11 mouse cellular contexts compared by ENCODE assay signal in the genomic region with DNA sequence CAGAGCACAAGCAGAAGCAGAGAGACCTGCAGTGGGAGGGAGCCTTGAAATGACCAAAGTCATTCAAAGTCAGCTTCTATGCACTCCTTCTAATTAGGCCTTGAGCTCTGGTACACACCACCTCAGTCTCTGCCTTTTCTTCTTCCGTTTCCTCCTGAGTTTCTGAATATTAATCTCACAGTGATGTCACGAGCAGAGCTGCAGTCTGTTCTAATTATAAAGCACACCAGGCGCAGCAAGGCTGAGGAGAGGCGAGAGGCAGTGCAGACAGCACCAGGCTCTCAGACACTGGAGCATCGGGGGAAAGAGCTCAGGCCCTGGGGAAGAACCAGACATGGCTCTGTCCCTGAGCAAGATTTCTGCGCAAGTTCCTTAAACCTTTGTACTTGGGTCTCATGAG. TPM values are rescaled to one million over a fixed set of nuclear protein-coding genes. Genes with fewer than 3 reads are reported as not detected.
A peak's percentile ranks its signal among the peaks of the same experiment; 100 is the strongest.
DNase-seq lines count a peak whose midpoint lies in the region; ATAC-seq and TF ChIP-seq lines count a peak whose summit lies in the region.
"Had no signal": no experiment of that assay in that cellular context is flagged by ENCODE, and none has a peak within 500 bp of the region (broad histone marks: within the 10 kb centered on the region; RNA-seq: fewer than 3 reads in every experiment).

No protein-coding gene starts in this region.

- no peak overlapping the region for H3K4me2 ChIP-seq in forebrain, embryonic 11.5 days (ENCODE audit: low read depth, low read length, severe bottlenecking)
- no peak overlapping the region for H3K4me2 ChIP-seq in lung, embryonic 14.5 days
- H3K4me2 ChIP-seq in heart, postnatal 0 days (ENCODE audit: low read depth, low read length), result no peak overlapping the region
- no peak overlapping the region for H3K4me2 ChIP-seq in neural tube, embryonic 15.5 days

- H3K27ac ChIP-seq in forebrain, embryonic 10.5 days, result peak overlapping the region; percentile 40
- no peak overlapping the region for H3K27ac ChIP-seq in forebrain, embryonic 11.5 days (ENCODE audit: low read depth, low read length)
- H3K27ac ChIP-seq in lung, embryonic 14.5 days (ENCODE audit: low read depth), result peak overlapping the region; percentile 65; the same call in 1 of the 2 replicates
- peak overlapping the region; percentile 98 for H3K27ac ChIP-seq in heart, postnatal 0 days (ENCODE audit: low read depth)
- 0 out of 2 replicates have a peak overlapping the region, but pooled peaks have one; percentile 4 for H3K27ac ChIP-seq in neural tube, embryonic 15.5 days (replicated peaks)

- WGBS in forebrain, embryonic 10.5 days, result 58% methylated on average over 6 of the region's 6 CpGs
- WGBS in forebrain, embryonic 11.5 days, result 52% methylated on average over 6 of the region's 6 CpGs
- WGBS in lung, embryonic 14.5 days, result 59% methylated on average over 6 of the region's 6 CpGs
- 15% methylated on average over 6 of the region's 6 CpGs for WGBS in heart, postnatal 0 days
- 41% methylated on average over 6 of the region's 6 CpGs for WGBS in neural tube, embryonic 15.5 days

- H3K9me3 ChIP-seq in forebrain, embryonic 10.5 days, result no peaks in the 10 kb centered on the region
- H3K9me3 ChIP-seq in forebrain, embryonic 11.5 days (ENCODE audit: control insufficient read depth, low read length), result no peaks in the 10 kb centered on the region
- H3K9me3 ChIP-seq in lung, embryonic 14.5 days (ENCODE audit: low read depth, low read length), result no peaks in the 10 kb centered on the region
- no peaks in the 10 kb centered on the region for H3K9me3 ChIP-seq in heart, postnatal 0 days (replicated peaks; ENCODE audit: control insufficient read depth, low read length)
- no peaks in the 10 kb centered on the region for H3K9me3 ChIP-seq in neural tube, embryonic 15.5 days (replicated peaks)

- TF ChIP-seq CTCF in lung, embryonic 14.5 days (IDR thresholded peaks at IDR 0.05; ENCODE audit: low read depth), result no peak
- no peak for TF ChIP-seq CTCF in heart, postnatal 0 days (IDR thresholded peaks at IDR 0.05; ENCODE audit: low read depth)

- no peak overlapping the region; the same call in 1 of the 2 replicates for H3K9ac ChIP-seq in forebrain, embryonic 11.5 days (ENCODE audit: low read length)
- no peak overlapping the region for H3K9ac ChIP-seq in lung, embryonic 14.5 days
- peak overlapping the region; percentile 26 for H3K9ac ChIP-seq in heart, postnatal 0 days (replicated peaks; ENCODE audit: low read depth, low read length)
- no peak overlapping the region for H3K9ac ChIP-seq in neural tube, embryonic 15.5 days (replicated peaks)

- DNase-seq in forebrain, embryonic 10.5 days (ENCODE audit: extremely low spot score, low spot score), result no peak
- DNase-seq in forebrain, embryonic 11.5 days (ENCODE audit: low spot score), result no peak
- DNase-seq in lung, embryonic 14.5 days, result no peak
- DNase-seq in lung, postnatal 25 days (ENCODE audit: low spot score), result no peak
- DNase-seq in heart, postnatal 0 days (ENCODE audit: low spot score), result peak; percentile 79
- DNase-seq in layer of hippocampus, postnatal 10 days (ENCODE audit: low spot score in 2 of 2), result no peak
- DNase-seq in lung, postnatal 4 days, result no peak
- DNase-seq: cerebellum, adult 11-12 months; kidney, adult 8-10 months; thymus, postnatal 4 days had no signal

- H3K4me3 ChIP-seq in forebrain, embryonic 10.5 days, result no peak overlapping the region
- H3K4me3 ChIP-seq in forebrain, embryonic 11.5 days (ENCODE audit: low read depth, low read length), result no peak overlapping the region
- H3K4me3 ChIP-seq in lung, embryonic 14.5 days (ENCODE audit: low read depth, low read length), result no peak overlapping the region
- H3K4me3 ChIP-seq in heart, postnatal 0 days (ENCODE audit: low read depth, low read length), result no peak overlapping the region
- H3K4me3 ChIP-seq in neural tube, embryonic 15.5 days (replicated peaks), result no peak overlapping the region

- no peaks in the 10 kb centered on the region for H3K27me3 ChIP-seq in forebrain, embryonic 10.5 days (ENCODE audit: poor library complexity, severe bottlenecking)
- H3K27me3 ChIP-seq in forebrain, embryonic 11.5 days (ENCODE audit: control insufficient read depth, insufficient read depth, low read length), result no peaks in the 10 kb centered on the region
- no peaks in the 10 kb centered on the region for H3K27me3 ChIP-seq in lung, embryonic 14.5 days (ENCODE audit: insufficient read depth, low read length)
- H3K27me3 ChIP-seq in heart, postnatal 0 days (ENCODE audit: control insufficient read depth, insufficient read depth, low read length), result no peaks in the 10 kb centered on the region
- no peaks in the 10 kb centered on the region for H3K27me3 ChIP-seq in neural tube, embryonic 15.5 days (replicated peaks)

- peaks cover 83% of the 10 kb centered on the region for H3K4me1 ChIP-seq in forebrain, embryonic 10.5 days
- peaks cover 29% of the 10 kb centered on the region for H3K4me1 ChIP-seq in forebrain, embryonic 11.5 days (replicated peaks; ENCODE audit: control insufficient read depth, insufficient read depth, low read length)
- H3K4me1 ChIP-seq in lung, embryonic 14.5 days (ENCODE audit: insufficient read depth), result peaks cover 38% of the 10 kb centered on the region
- peaks cover 80% of the 10 kb centered on the region for H3K4me1 ChIP-seq in heart, postnatal 0 days (ENCODE audit: control insufficient read depth, insufficient read depth)
- H3K4me1 ChIP-seq in neural tube, embryonic 15.5 days, result peaks cover 52% of the 10 kb centered on the region

- H3K36me3 ChIP-seq in forebrain, embryonic 10.5 days (replicated peaks), result no peaks in the 10 kb centered on the region; the same call in 1 of the 2 replicates
- no peaks in the 10 kb centered on the region for H3K36me3 ChIP-seq in forebrain, embryonic 11.5 days (ENCODE audit: control insufficient read depth, insufficient read depth, low read length)
- no peaks in the 10 kb centered on the region for H3K36me3 ChIP-seq in lung, embryonic 14.5 days (ENCODE audit: insufficient read depth)
- no peaks in the 10 kb centered on the region for H3K36me3 ChIP-seq in heart, postnatal 0 days (replicated peaks; ENCODE audit: control insufficient read depth, insufficient read depth, low read length)
- H3K36me3 ChIP-seq in neural tube, embryonic 15.5 days, result no peaks in the 10 kb centered on the region

- no peak for TF ChIP-seq EP300 in heart, postnatal 0 days (IDR thresholded peaks at IDR 0.05; ENCODE audit: low read depth)

- no peak for ATAC-seq in forebrain, embryonic 11.5 days (replicated peaks; ENCODE audit: low FRiP score)
- no peak for ATAC-seq in lung, embryonic 14.5 days (ENCODE audit: insufficient read depth)
- peak; percentile 50 for ATAC-seq in heart, postnatal 0 days (ENCODE audit: insufficient read depth, low read depth)
- peak; percentile 43; the same call in 1 of the 2 replicates for ATAC-seq in neural tube, embryonic 15.5 days (ENCODE audit: low FRiP score)

RNA-seq across cellular contexts. Expression of gene Shb, which starts 23.8 kb away (rescaled TPM):
- 2.8 and 3.0 TPM in 2 replicates for polyA plus RNA-seq in forebrain, embryonic 10.5 days (2016; fragmentation: Nextera tagmentation; extraction: Ambion mirVana)
- 8.2 and 9.7 TPM in 2 replicates for polyA plus RNA-seq in forebrain, embryonic 11.5 days (2014; fragmentation: Nextera tagmentation; extraction: Ambion mirVana)
- 10.6 TPM in 2 replicates for polyA plus RNA-seq in lung, embryonic 14.5 days (2014; fragmentation: Nextera tagmentation; extraction: Ambion mirVana)
- 54.8 and 79.6 TPM in 2 replicates for total RNA-seq in heart, postnatal 0 days (2014; rRNA removed; ENCODE audit: low replicate concordance)
- 6.5 and 7.4 TPM in 2 replicates for polyA plus RNA-seq in heart, postnatal 0 days (2015; fragmentation: Nextera tagmentation; extraction: Ambion mirVana)
- 3.9 and 4.7 TPM in 2 replicates for polyA plus RNA-seq in neural tube, embryonic 15.5 days (2015; fragmentation: Nextera tagmentation; extraction: Ambion mirVana)
- total RNA-seq in layer of hippocampus, postnatal 10 days (2021), result 10 to 100 TPM; 27.0 to 29.0 TPM

Comparison
In these comparisons a context has a peak if more than half of its experiments do, and no peak if none do; other contexts are left out.
1. ATAC-seq: peak in heart, postnatal 0 days (single experiment) and neural tube, embryonic 15.5 days (single experiment); none in forebrain, embryonic 11.5 days (single experiment) and lung, embryonic 14.5 days (single experiment).